Mouse (Mus musculus) MEL (cell line): Measurements from ENCODE around the gene Tmem179. TPM values are rescaled to one million over a fixed set of nuclear protein-coding genes. Genes with fewer than 3 reads are reported as not detected.

Experiments used
- DNase-seq: peaks from one replicate; pipeline ENCODE4 v3.0.0; 2011; ENCODE audit warnings: low read depth, low spot score
- H3K27ac ChIP-seq: 2 replicates; pipeline ENCODE4 v1.5.1; 2012; ENCODE audit warnings: low read depth, mild to moderate bottlenecking, control low read depth, low read length, moderate library complexity; ENCODE audit not compliant: control insufficient read depth
- H3K27me3 ChIP-seq, 2 experiments: fragments of 150-350 bp in 1 of 2; sonication (generic) in 1 of 2; 2 replicates each; pipeline ENCODE4 v1.6.1; 2012; ENCODE audit warnings: low read length in 2 of 2, mild to moderate bottlenecking in 2 of 2, improper control_type of control experiment in 1 of 2, moderate library complexity in 1 of 2; ENCODE audit not compliant: insufficient read depth in 2 of 2, control insufficient read depth in 1 of 2
- H3K36me3 ChIP-seq, 2 experiments: 2 replicates each; pipeline ENCODE4 v1.6.1; 2012 to 2014; ENCODE audit warnings: low read length in 2 of 2, improper control_type of control experiment in 1 of 2, inconsistent platforms in 1 of 2, mild to moderate bottlenecking in 1 of 2; ENCODE audit not compliant: insufficient read depth in 2 of 2, control insufficient read depth in 1 of 2
- H3K4me1 ChIP-seq, 2 experiments: fragments of 150-350 bp in 1 of 2; sonication (generic) in 1 of 2; 2 replicates each; pipeline ENCODE4 v1.6.1; 2012; ENCODE audit warnings: low read length in 2 of 2, improper control_type of control experiment in 1 of 2, mild to moderate bottlenecking in 1 of 2; ENCODE audit not compliant: insufficient read depth in 2 of 2, control insufficient read depth in 1 of 2
- H3K4me3 ChIP-seq, 2 experiments: fragments of 150-350 bp in 1 of 2; sonication (generic) in 1 of 2; 2 replicates each; pipeline ENCODE4 v1.5.1; 2012; ENCODE audit warnings: low read depth in 2 of 2, low read length in 2 of 2, mild to moderate bottlenecking in 2 of 2, moderate library complexity in 2 of 2, control low read depth in 1 of 2, improper control_type of control experiment in 1 of 2; ENCODE audit not compliant: control insufficient read depth in 1 of 2, insufficient read depth in 1 of 2
- H3K79me2 ChIP-seq: 2 replicates; pipeline ENCODE4 v1.6.1; 2012; ENCODE audit warnings: mild to moderate bottlenecking, low read length, moderate library complexity; ENCODE audit not compliant: control insufficient read depth, poor library complexity, insufficient read depth
- H3K9ac ChIP-seq: 2 replicates; pipeline ENCODE4 v1.6.1; 2012; ENCODE audit warnings: low read depth, mild to moderate bottlenecking, control low read depth, low read length, moderate library complexity; ENCODE audit not compliant: control insufficient read depth, poor library complexity, severe bottlenecking
- H3K9me3 ChIP-seq: fragments of 150-350 bp; sonication (generic); replicated peaks from 2 replicates; pipeline ENCODE4 v1.6.1; 2012; ENCODE audit warnings: mild to moderate bottlenecking, low read length, improper control_type of control experiment, moderate library complexity; ENCODE audit not compliant: insufficient read depth
- BHLHE40 ChIP-seq: IDR thresholded peaks from 2 replicates; pipeline ENCODE4 v1.6.1; 2012; ENCODE audit warnings: low read depth, mild to moderate bottlenecking, inconsistent platforms, low read length, improper control_type of control experiment, borderline replicate concordance
- CHD1 ChIP-seq: IDR thresholded peaks from 2 replicates; pipeline ENCODE4 v1.6.1; 2012; ENCODE audit warnings: low read depth, mild to moderate bottlenecking, inconsistent platforms, low read length, improper control_type of control experiment
- CHD2 ChIP-seq: IDR thresholded peaks from 2 replicates; pipeline ENCODE4 v1.6.1; 2011; ENCODE audit warnings: low read length, improper control_type of control experiment
- ELF1 ChIP-seq: IDR thresholded peaks from 2 replicates; pipeline ENCODE4 v1.6.1; 2014; ENCODE audit warnings: low read depth, mild to moderate bottlenecking, inconsistent platforms, low read length, improper control_type of control experiment, moderate library complexity
- ETS1 ChIP-seq: IDR thresholded peaks from 2 replicates; pipeline ENCODE4 v1.6.1; 2012; ENCODE audit warnings: low read depth, mild to moderate bottlenecking, inconsistent platforms, low read length, improper control_type of control experiment, moderate library complexity
- GATA1 ChIP-seq: IDR thresholded peaks from 2 replicates; pipeline ENCODE4 v1.6.1; 2011; ENCODE audit warnings: low read depth, low read length, improper control_type of control experiment
- HCFC1 ChIP-seq: IDR thresholded peaks from 2 replicates; pipeline ENCODE4 v1.6.1; 2012; ENCODE audit warnings: low read depth, mild to moderate bottlenecking, inconsistent platforms, low read length, improper control_type of control experiment, moderate library complexity
- JUND ChIP-seq: IDR thresholded peaks from 2 replicates; pipeline ENCODE4 v1.6.1; 2011; ENCODE audit warnings: low read depth, mild to moderate bottlenecking, improper control_type of control experiment, low read length
- MAFK ChIP-seq: IDR thresholded peaks from 2 replicates; pipeline ENCODE4 v1.6.1; 2011; ENCODE audit warnings: low read depth, mild to moderate bottlenecking, low read length, improper control_type of control experiment, borderline replicate concordance
- MAZ ChIP-seq: IDR thresholded peaks from 2 replicates; pipeline ENCODE4 v1.6.1; 2012; ENCODE audit warnings: low read depth, mild to moderate bottlenecking, inconsistent platforms, low read length, improper control_type of control experiment
- MEF2A ChIP-seq: IDR thresholded peaks from 2 replicates; pipeline ENCODE4 v1.6.1; 2014; ENCODE audit warnings: low read depth, mild to moderate bottlenecking, inconsistent platforms, low read length, improper control_type of control experiment; ENCODE audit not compliant: poor library complexity, insufficient replicate concordance, severe bottlenecking; ENCODE audit errors: extremely low read depth
- POLR2AphosphoS5 ChIP-seq: IDR thresholded peaks from 2 replicates; pipeline ENCODE4 v1.6.1; 2012; ENCODE audit warnings: low read depth, borderline replicate concordance, mild to moderate bottlenecking, inconsistent platforms, low read length, moderate library complexity, mixed read lengths
- RAD21 ChIP-seq: IDR thresholded peaks from 2 replicates; pipeline ENCODE4 v1.6.1; 2011; ENCODE audit warnings: mild to moderate bottlenecking, low read depth, low read length, improper control_type of control experiment
- SIN3A ChIP-seq: IDR thresholded peaks from 2 replicates; pipeline ENCODE4 v1.6.1; 2012; ENCODE audit warnings: low read length, improper control_type of control experiment, inconsistent platforms
- TBP ChIP-seq: IDR thresholded peaks from 2 replicates; pipeline ENCODE4 v1.8.0; 2011; ENCODE audit warnings: low read depth, low read length, improper control_type of control experiment
- UBTF ChIP-seq: IDR thresholded peaks from 2 replicates; pipeline ENCODE4 v1.6.1; 2012; ENCODE audit warnings: low read depth, mild to moderate bottlenecking, inconsistent platforms, low read length, improper control_type of control experiment, moderate library complexity, borderline replicate concordance; ENCODE audit not compliant: insufficient read depth
- ZC3H11A ChIP-seq: IDR thresholded peaks from 2 replicates; pipeline ENCODE4 v1.6.1; 2012; ENCODE audit warnings: low read depth, mild to moderate bottlenecking, inconsistent platforms, low read length, improper control_type of control experiment
- polyA plus RNA-seq, 2 experiments: library from polyadenylated mRNA; stranded (reverse) in 1 of 2; unstranded in 1 of 2; fragments of >175 nt in 1 of 2; fragments of >200 nt in 1 of 2; gene quantifications; 2 replicates each; pipeline versions ENCODE4 v1.2.1 to v1.2.4; 2012; ENCODE audit warnings: low replicate concordance in 2 of 2, low read depth in 1 of 2; ENCODE audit not compliant: insufficient read length in 2 of 2, insufficient read depth in 1 of 2, missing spikeins in 1 of 2
- total RNA-seq: library from RNA; depleted of rRNA; stranded (reverse); fragments of 300-350 nt; gene quantifications from 2 replicates; pipeline ENCODE4 v1.2.3, GENCODE M21; 2012

Gene Tmem179
- total and polyA plus RNA-seq, 3 experiments = 0.08 to 0.10 TPM; not detected in 1

DNA sequence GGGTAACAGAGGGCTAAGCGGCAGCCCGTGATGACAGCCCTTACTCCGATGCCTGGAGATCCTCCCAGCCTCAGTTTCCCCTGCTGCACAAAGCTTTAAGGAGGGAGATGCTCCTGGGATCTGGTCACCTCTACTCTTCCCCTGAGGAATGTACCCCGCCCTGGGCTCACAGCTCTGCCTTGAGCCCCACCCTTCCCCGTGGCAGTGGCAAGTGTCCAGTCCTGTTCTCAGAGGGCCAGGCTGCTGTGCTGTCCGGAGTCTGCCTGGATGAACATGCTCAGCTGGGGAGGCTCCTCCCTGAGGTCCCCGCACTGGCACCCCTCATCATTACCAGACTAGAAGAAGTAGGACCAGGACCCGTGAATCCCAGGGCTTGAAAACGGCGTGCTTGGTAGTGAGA, 49.2 kb downstream of the Tmem179 start:
- H3K27me3 ChIP-seq = no peaks in the 10 kb centered on the region
- no peak for DNase-seq
- TF ChIP-seq MAZ = no peak
- TF ChIP-seq POLR2AphosphoS5 = no peak
- no peak for TF ChIP-seq TBP
- TF ChIP-seq CHD2 = no peak
- TF ChIP-seq ETS1 = no peak
- TF ChIP-seq MAFK = no peak
- TF ChIP-seq ZC3H11A = no peak
- H3K4me3 ChIP-seq = no peak overlapping the region
- H3K9ac ChIP-seq = no peak overlapping the region
- no peaks in the 10 kb centered on the region for H3K9me3 ChIP-seq
- no peaks in the 10 kb centered on the region for H3K79me2 ChIP-seq
- H3K27ac ChIP-seq = no peak overlapping the region
- H3K36me3 ChIP-seq = peaks cover 0 to 3% of the 10 kb centered on the region in 2 experiments; a peak in 1 of 4 replicates
- H3K4me1 ChIP-seq = peaks cover 7 to 13% of the 10 kb centered on the region in 2 experiments; a peak in 3 of 4 replicates

DNA sequence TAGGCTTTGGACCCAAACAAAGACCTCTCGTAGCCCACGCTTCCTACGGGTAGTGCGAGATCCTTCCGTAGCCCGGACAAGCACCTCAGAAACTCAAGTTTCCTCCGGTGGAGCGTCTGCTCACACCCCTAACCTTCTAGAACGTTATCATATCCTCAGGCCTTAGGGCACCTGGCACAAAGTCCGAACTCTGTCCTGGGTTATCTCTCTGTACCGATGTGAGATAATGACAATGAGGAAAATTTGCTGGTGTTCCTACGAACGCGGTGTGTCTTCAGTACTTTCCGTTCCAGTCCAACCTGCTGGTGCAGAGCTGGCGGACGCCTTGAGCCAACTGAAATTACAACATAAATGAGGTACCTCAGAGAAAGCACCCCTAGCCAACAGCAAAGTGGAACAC, 50.6 kb downstream of the Tmem179 start:
- Histone ChIP-seq H3K9me3 (no peaks in the 10 kb centered on the region), H3K9ac (no peak overlapping the region), H3K27me3 (no peaks in the 10 kb centered on the region), H3K27ac (no peak overlapping the region), H3K36me3 (peaks cover 0 to 3% of the 10 kb centered on the region in 2 experiments; a peak in 1 of 4 replicates), H3K4me1 (peaks cover 7 to 13% of the 10 kb centered on the region in 2 experiments; a peak in 3 of 4 replicates), H3K4me3 (no peak overlapping the region), H3K79me2 (no peaks in the 10 kb centered on the region)
- no peak for DNase-seq
- TF ChIP-seq UBTF = no peak
- no peak for TF ChIP-seq BHLHE40
- no peak for TF ChIP-seq CHD1
- TF ChIP-seq GATA1 = no peak
- no peak for TF ChIP-seq CHD2
- TF ChIP-seq HCFC1 = no peak
- TF ChIP-seq JUND = no peak
- TF ChIP-seq ETS1 = no peak
- no peak for TF ChIP-seq MEF2A
- TF ChIP-seq RAD21 = no peak
- TF ChIP-seq SIN3A = no peak
- TF ChIP-seq ZC3H11A = no peak
- TF ChIP-seq ELF1 = no peak
